7 mouse cellular contexts compared by ENCODE assay signal in the genomic region with DNA sequence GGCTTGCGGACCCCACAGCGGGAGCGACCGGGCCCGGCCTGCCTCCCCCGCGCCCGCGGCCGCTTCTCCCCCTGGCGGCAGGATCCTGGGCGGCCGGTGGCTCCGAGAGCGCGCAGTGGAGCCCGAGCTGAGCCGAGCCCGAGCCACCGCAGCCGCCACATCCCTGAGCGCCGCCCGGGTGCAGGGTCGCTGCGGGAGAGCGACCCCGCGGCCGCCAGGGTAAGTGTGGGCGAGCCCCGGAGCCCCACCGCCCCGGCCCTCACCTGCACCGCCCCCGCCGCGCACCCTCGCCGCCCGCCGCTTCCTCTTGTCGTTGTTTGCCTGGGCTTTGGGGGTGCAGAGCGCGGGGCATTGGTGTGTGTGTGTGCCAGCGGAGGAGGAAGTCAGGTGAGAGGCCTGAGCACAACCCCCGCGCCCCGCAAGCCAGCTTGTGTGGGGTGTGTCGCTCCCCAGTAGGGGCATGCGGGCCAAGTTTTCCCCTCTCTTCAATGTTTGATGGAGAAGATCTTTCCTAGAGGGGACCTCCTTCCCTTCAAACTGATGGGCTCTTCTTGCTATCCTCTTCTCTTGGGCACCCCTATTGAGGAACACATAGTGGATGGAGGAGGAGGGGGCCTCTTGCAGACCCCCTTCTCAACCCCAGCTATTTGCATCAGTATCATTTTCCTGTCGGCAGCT. TPM values are rescaled to one million over a fixed set of nuclear protein-coding genes. Genes with fewer than 3 reads are reported as not detected.
DNase-seq lines count a peak whose midpoint lies in the region; ATAC-seq and TF ChIP-seq lines count a peak whose summit lies in the region.

A gene (minus strand): TSS at position 391 of the 678 bp plus-strand sequence.

- TF ChIP-seq POLR2A in limb, embryonic 14.5 days (IDR thresholded peaks at IDR 0.05; ENCODE audit: borderline replicate concordance, extremely low read depth, insufficient read depth, insufficient read length), result no peak

- WGBS in intestine, embryonic 15.5 days, result under 1% methylated on average over 38 of the region's 52 CpGs
- 1% methylated on average over 22 of the region's 52 CpGs for WGBS in limb, embryonic 14.5 days
- WGBS in midbrain, embryonic 13.5 days, result under 1% methylated on average over 34 of the region's 52 CpGs

- peaks cover 13% of the 10 kb centered on the region; the same call in 1 of the 2 replicates for H3K4me1 ChIP-seq in intestine, embryonic 15.5 days (replicated peaks)
- H3K4me1 ChIP-seq in limb, embryonic 14.5 days (ENCODE audit: control insufficient read depth, insufficient read depth, low read length), result peaks cover 4% of the 10 kb centered on the region; the same call in 1 of the 2 replicates
- H3K4me1 ChIP-seq in midbrain, embryonic 13.5 days (replicated peaks), result peaks cover 20% of the 10 kb centered on the region

- peaks cover 50% of the 10 kb centered on the region for H3K27me3 ChIP-seq in intestine, embryonic 15.5 days (replicated peaks)
- peaks cover 50% of the 10 kb centered on the region for H3K27me3 ChIP-seq in limb, embryonic 14.5 days (ENCODE audit: control insufficient read depth, insufficient read depth, low read length)
- peaks cover 39% of the 10 kb centered on the region for H3K27me3 ChIP-seq in midbrain, embryonic 13.5 days

- peak within 1 kb of the TSS; percentile 99 for H3K4me2 ChIP-seq in intestine, embryonic 15.5 days (replicated peaks)
- peak within 1 kb of the TSS; percentile 86 for H3K4me2 ChIP-seq in limb, embryonic 14.5 days (replicated peaks; ENCODE audit: low read depth, low read length, severe bottlenecking)
- peak within 1 kb of the TSS; percentile 93 for H3K4me2 ChIP-seq in midbrain, embryonic 13.5 days (replicated peaks)

- no peak within 1 kb of the TSS for H3K27ac ChIP-seq in intestine, embryonic 15.5 days
- no peak within 1 kb of the TSS for H3K27ac ChIP-seq in limb, embryonic 14.5 days (replicated peaks; ENCODE audit: low read depth, low read length)
- H3K27ac ChIP-seq in midbrain, embryonic 13.5 days, result no peak within 1 kb of the TSS

- H3K9me3 ChIP-seq in intestine, embryonic 15.5 days, result no peaks in the 10 kb centered on the region
- H3K9me3 ChIP-seq in limb, embryonic 14.5 days (ENCODE audit: control insufficient read depth, low read length), result no peaks in the 10 kb centered on the region
- H3K9me3 ChIP-seq in midbrain, embryonic 13.5 days, result no peaks in the 10 kb centered on the region

- peak; percentile 82 for DNase-seq in adrenal gland, postnatal 10 days
- DNase-seq in embryo, embryonic 11 days, result peak; percentile 85
- DNase-seq in limb, embryonic 14.5 days (ENCODE audit: low spot score), result no peak
- DNase-seq in spleen, adult 18-20 months, result peak; percentile 82 to 86

- peak; percentile 67 for ATAC-seq in granulocyte monocyte progenitor cell, adult 5-6 weeks (replicated peaks; ENCODE audit: poor library complexity, severe bottlenecking)
- ATAC-seq in intestine, embryonic 15.5 days, result peak; percentile 97
- ATAC-seq in limb, embryonic 14.5 days (ENCODE audit: low FRiP score, low read depth), result peak; percentile 91
- peak; percentile 93 for ATAC-seq in midbrain, embryonic 13.5 days

- peak within 1 kb of the TSS; percentile 41 for H3K9ac ChIP-seq in intestine, embryonic 15.5 days
- H3K9ac ChIP-seq in limb, embryonic 14.5 days (ENCODE audit: low read depth, low read length, severe bottlenecking), result peak within 1 kb of the TSS; percentile 63
- peak within 1 kb of the TSS; percentile 79 for H3K9ac ChIP-seq in midbrain, embryonic 13.5 days (replicated peaks)

- peak within 1 kb of the TSS; percentile 66 for H3K4me3 ChIP-seq in intestine, embryonic 15.5 days (replicated peaks)
- peak within 1 kb of the TSS; percentile 67 for H3K4me3 ChIP-seq in limb, embryonic 14.5 days (replicated peaks; ENCODE audit: low read length)
- peak within 1 kb of the TSS; percentile 71 for H3K4me3 ChIP-seq in midbrain, embryonic 13.5 days (replicated peaks)

- no peaks in the 10 kb centered on the region for H3K36me3 ChIP-seq in intestine, embryonic 15.5 days
- H3K36me3 ChIP-seq in limb, embryonic 14.5 days (ENCODE audit: control insufficient read depth, insufficient read depth, low read length), result no peaks in the 10 kb centered on the region
- no peaks in the 10 kb centered on the region for H3K36me3 ChIP-seq in midbrain, embryonic 13.5 days

RNA-seq across cellular contexts. Expression of the gene that starts here (rescaled TPM):
- total RNA-seq in adrenal gland, postnatal 10 days (2021), result 10 to 100 TPM; 26.4 to 27.5 TPM
- 33.7 and 43.3 TPM in 2 replicates for total RNA-seq in granulocyte monocyte progenitor cell, adult 5-6 weeks (2014; fragmentation: Nextera tagmentation)
- 12.1 and 16.2 TPM in 2 replicates for total RNA-seq in granulocyte monocyte progenitor cell, adult 5-6 weeks (2017)
- polyA plus RNA-seq in intestine, embryonic 15.5 days (2015; fragmentation: Nextera tagmentation; extraction: Ambion mirVana), result 3.9 and 5.5 TPM in 2 replicates
- 22.9 and 25.3 TPM in 2 replicates for polyA plus RNA-seq in limb, embryonic 14.5 days (2012; rRNA removed)
- polyA plus RNA-seq in limb, embryonic 14.5 days (2014; fragmentation: Nextera tagmentation; extraction: Ambion mirVana), result 22.4 TPM in 2 replicates
- polyA plus RNA-seq in midbrain, embryonic 13.5 days (2015; fragmentation: Nextera tagmentation; extraction: Ambion mirVana), result 28.3 and 30.1 TPM in 2 replicates
